Mouse (Mus musculus) intestine, postnatal 0 days (tissue): ENCODE data around the gene Eml5. TPM values are rescaled to one million over a fixed set of nuclear protein-coding genes. Genes with fewer than 3 reads are reported as not detected.

Experiments
- ATAC-seq: fragments of 200-750 bp; cut with Nextera tagmentation; 2 replicates; pipeline ENCODE4 v1.8.0; 2017; ENCODE audit warnings: mild to moderate bottlenecking, moderate TSS enrichment, moderate library complexity
- H3K27ac ChIP-seq: fragments of 300-500 bp; sonication (generic); 2 replicates; pipeline ENCODE4 v1.5.1; 2014; ENCODE audit warnings: mild to moderate bottlenecking, low read depth, low read length, moderate library complexity
- H3K27me3 ChIP-seq: fragments of 300-500 bp; sonication (generic); replicated peaks from 2 replicates; pipeline ENCODE4 v1.6.1; 2014; ENCODE audit warnings: low read length, mixed read lengths; ENCODE audit not compliant: control insufficient read depth, insufficient read depth
- H3K36me3 ChIP-seq: fragments of 300-500 bp; sonication (generic); 2 replicates; pipeline ENCODE4 v1.6.1; 2014; ENCODE audit warnings: mild to moderate bottlenecking, moderate library complexity; ENCODE audit not compliant: control insufficient read depth, insufficient read depth
- H3K4me1 ChIP-seq: fragments of 300-500 bp; sonication (generic); replicated peaks from 2 replicates; pipeline ENCODE4 v1.6.1; 2014; ENCODE audit warnings: antibody characterized with exemption, low read length, mixed read lengths; ENCODE audit not compliant: control insufficient read depth, insufficient read depth
- H3K4me2 ChIP-seq: fragments of 300-500 bp; sonication (generic); replicated peaks from 2 replicates; pipeline ENCODE4 v1.6.1; 2014; ENCODE audit warnings: low read depth, mild to moderate bottlenecking, moderate library complexity
- H3K4me3 ChIP-seq: fragments of 300-500 bp; sonication (generic); 2 replicates; pipeline ENCODE4 v1.5.1; 2014; ENCODE audit warnings: low read depth, low read length
- H3K9ac ChIP-seq: fragments of 300-500 bp; sonication (generic); 2 replicates; pipeline ENCODE4 v1.6.1; 2014; ENCODE audit warnings: mild to moderate bottlenecking, low read depth, low read length
- H3K9me3 ChIP-seq: fragments of 300-500 bp; sonication (generic); 2 replicates; pipeline ENCODE4 v1.6.1; 2016; ENCODE audit warnings: mixed run types; ENCODE audit not compliant: control insufficient read depth
- CTCF ChIP-seq: sonication (generic); IDR thresholded peaks from 2 replicates; pipeline ENCODE4 v1.5.1; 2016; ENCODE audit warnings: low read depth, mild to moderate bottlenecking, control low read depth, antibody characterized with exemption, moderate library complexity
- WGBS: fragments of 180-500 bp; shearing (Covaris S2); extraction: QIAGEN DNeasy Blood & Tissue Kit; methylation state at CpG from one replicate; pipeline ENCODE4 v1.1.7; 2014; 5-methylcytosine and 5-hydroxymethylcytosine counted together
- polyA plus RNA-seq: library from polyadenylated mRNA; unstranded; fragments of >200 nt; fragmentation: Nextera tagmentation; extraction: Ambion mirVana; gene quantifications from 2 replicates; pipeline ENCODE4 v1.2.1, GENCODE M21; 2015

The Eml5 gene
- polyA plus RNA-seq, 1 experiment from 2014 or later: 1.3 TPM

GRCm38 (mm10) chr12:98840135-98840534 is 61.1 kb downstream of the Eml5 start:
- TF ChIP-seq CTCF: no peak
- Histone ChIP-seq H3K9me3 (no peaks in the 10 kb centered on the region), H3K27me3 (no peaks in the 10 kb centered on the region), H3K4me2 (no peak overlapping the region), H3K4me3 (no peak overlapping the region), H3K27ac (no peak overlapping the region), H3K36me3 (no peaks in the 10 kb centered on the region), H3K9ac (no peak overlapping the region), H3K4me1 (no peaks in the 10 kb centered on the region)
- no peak for ATAC-seq
- 70% methylated on average over 3 of the region's 3 CpGs for WGBS

- H3K4me3 ChIP-seq: no peak overlapping the region
- TF ChIP-seq CTCF: no peak
- no peaks in the 10 kb centered on the region for H3K9me3 ChIP-seq
- H3K27me3 ChIP-seq: no peaks in the 10 kb centered on the region
- H3K4me2 ChIP-seq: no peak overlapping the region
- H3K36me3 ChIP-seq: no peaks in the 10 kb centered on the region
- no peaks in the 10 kb centered on the region for H3K4me1 ChIP-seq
- no peak overlapping the region for H3K9ac ChIP-seq
- H3K27ac ChIP-seq: no peak overlapping the region
- WGBS: 91% methylated on average over 3 of the region's 3 CpGs
- ATAC-seq: no peak
Observed at GRCm38 (mm10) chr12:98837940-98838339, 63.3 kb downstream of the Eml5 start.

- H3K4me2 ChIP-seq: no peak overlapping the region
- H3K27ac ChIP-seq: no peak overlapping the region
- H3K9ac ChIP-seq: no peak overlapping the region
- no peaks in the 10 kb centered on the region for H3K9me3 ChIP-seq
- 88% methylated on average over 2 of the region's 2 CpGs for WGBS
- no peak for ATAC-seq
- no peak overlapping the region for H3K4me3 ChIP-seq
- TF ChIP-seq CTCF: no peak
- no peaks in the 10 kb centered on the region for H3K27me3 ChIP-seq
- H3K4me1 ChIP-seq: no peaks in the 10 kb centered on the region
- no peaks in the 10 kb centered on the region for H3K36me3 ChIP-seq
Observed at GRCm38 (mm10) chr12:98835466-98835865, 65.8 kb downstream of the Eml5 start.

GRCm38 (mm10) chr12:98834879-98835278 is 66.4 kb downstream of the Eml5 start:
- Histone ChIP-seq H3K27ac (no peak overlapping the region), H3K9ac (no peak overlapping the region), H3K4me2 (no peak overlapping the region), H3K36me3 (no peaks in the 10 kb centered on the region), H3K9me3 (no peaks in the 10 kb centered on the region), H3K27me3 (no peaks in the 10 kb centered on the region), H3K4me1 (no peaks in the 10 kb centered on the region), H3K4me3 (no peak overlapping the region)
- TF ChIP-seq CTCF: no peak
- ATAC-seq: no peak
- 82% methylated on average over 2 of the region's 2 CpGs for WGBS

GRCm38 (mm10) chr12:98833901-98834300 is 67.4 kb downstream of the Eml5 start:
- no peaks in the 10 kb centered on the region for H3K27me3 ChIP-seq
- no peak overlapping the region for H3K4me3 ChIP-seq
- H3K27ac ChIP-seq: no peak overlapping the region
- TF ChIP-seq CTCF: no peak
- H3K9ac ChIP-seq: no peak overlapping the region
- 52% methylated on average over 1 of the region's 1 CpGs for WGBS
- H3K36me3 ChIP-seq: no peaks in the 10 kb centered on the region
- H3K4me1 ChIP-seq: no peaks in the 10 kb centered on the region
- no peak for ATAC-seq
- no peaks in the 10 kb centered on the region for H3K9me3 ChIP-seq
- H3K4me2 ChIP-seq: no peak overlapping the region

- TF ChIP-seq CTCF: no peak
- ATAC-seq: no peak
- no peak overlapping the region for H3K27ac ChIP-seq
- no peak overlapping the region for H3K4me3 ChIP-seq
- H3K9ac ChIP-seq: no peak overlapping the region
- H3K4me2 ChIP-seq: no peak overlapping the region
- no peaks in the 10 kb centered on the region for H3K4me1 ChIP-seq
- 83% methylated on average over 8 of the region's 8 CpGs for WGBS
- no peaks in the 10 kb centered on the region for H3K27me3 ChIP-seq
- H3K36me3 ChIP-seq: no peaks in the 10 kb centered on the region
- no peaks in the 10 kb centered on the region for H3K9me3 ChIP-seq
Observed at GRCm38 (mm10) chr12:98832929-98833598, 68.2 kb downstream of the Eml5 start.
